Comparison of ENCODE assay signal across 20 mouse cellular contexts in genomic region chr6:126365495-126365894, GRCm38 (mm10).
DNase-seq lines count a peak whose midpoint lies in the region; ATAC-seq lines count a peak whose summit lies in the region.
"Had no signal": no experiment of that assay in that cellular context is flagged by ENCODE, and none has a peak within 500 bp of the region (broad histone marks: within the 10 kb centered on the region; RNA-seq: fewer than 3 reads in every experiment).

No protein-coding gene starts in this region.

- no peak overlapping the region for H3K4me2 ChIP-seq in liver, embryonic 11.5 days
- H3K4me2 ChIP-seq: embryonic facial prominence, embryonic 12.5 days; forebrain, embryonic 12.5 days; heart, embryonic 15.5 days; hindbrain, embryonic 13.5 days had no signal

- peak; percentile 77 for DNase-seq in brain, adult 2 months (ENCODE audit: low read depth, low spot score)
- DNase-seq in cerebellum, adult 11-12 months: peak; percentile 42
- peak; percentile 56 for DNase-seq in cerebellum, adult 9-11 months
- peak; percentile 28 to 42 for DNase-seq in cerebellum, postnatal 36 days
- no peak for DNase-seq in spleen, postnatal 36 days (ENCODE audit: low spot score in 2 of 2)
- no peak for DNase-seq in liver, embryonic 11.5 days (ENCODE audit: low spot score)
- DNase-seq in left cerebral cortex, adult 9 months (ENCODE audit: low spot score in 2 of 2): no peak
- DNase-seq: adrenal gland, postnatal 10 days; embryo, embryonic 11 days; gastrocnemius, postnatal 10 days; heart, adult 18-20 months; heart, postnatal 14 days; kidney, adult 11 months had no signal

- H3K27me3 ChIP-seq in liver, embryonic 11.5 days (replicated peaks; ENCODE audit: control insufficient read depth, insufficient read depth, low read length): no peaks in the 10 kb centered on the region
- H3K27me3 ChIP-seq: embryonic facial prominence, embryonic 12.5 days; forebrain, embryonic 12.5 days; heart, embryonic 15.5 days; hindbrain, embryonic 13.5 days had no signal

- H3K9me3 ChIP-seq in liver, embryonic 11.5 days (ENCODE audit: control insufficient read depth, low read length): no peaks in the 10 kb centered on the region
- H3K9me3 ChIP-seq: embryonic facial prominence, embryonic 12.5 days; forebrain, embryonic 12.5 days; heart, embryonic 10.5 days; heart, embryonic 15.5 days; hindbrain, embryonic 13.5 days had no signal

- H3K9ac ChIP-seq in liver, embryonic 11.5 days (ENCODE audit: low read depth, low read length): no peak overlapping the region
- H3K9ac ChIP-seq: embryonic facial prominence, embryonic 12.5 days; forebrain, embryonic 12.5 days; heart, embryonic 15.5 days; hindbrain, embryonic 13.5 days had no signal

- no peaks in the 10 kb centered on the region for H3K36me3 ChIP-seq in liver, embryonic 11.5 days (ENCODE audit: control insufficient read depth, insufficient read depth, low read length)
- H3K36me3 ChIP-seq: embryonic facial prominence, embryonic 12.5 days; forebrain, embryonic 12.5 days; heart, embryonic 10.5 days; heart, embryonic 15.5 days; hindbrain, embryonic 13.5 days had no signal

- ATAC-seq in liver, embryonic 11.5 days (replicated peaks; ENCODE audit: low FRiP score): no peak
- ATAC-seq: forebrain, embryonic 16.5 days; hindbrain, postnatal 0 days had no signal

- H3K4me3 ChIP-seq in liver, embryonic 11.5 days (ENCODE audit: low read depth, low read length): no peak overlapping the region
- H3K4me3 ChIP-seq: embryonic facial prominence, embryonic 12.5 days; forebrain, embryonic 12.5 days; heart, embryonic 10.5 days; heart, embryonic 15.5 days; hindbrain, embryonic 13.5 days had no signal

- 79% methylated on average over 8 of the region's 8 CpGs for WGBS in liver, embryonic 11.5 days

- no peak overlapping the region for H3K27ac ChIP-seq in liver, embryonic 11.5 days (ENCODE audit: low read depth, low read length)
- H3K27ac ChIP-seq: embryonic facial prominence, embryonic 12.5 days; forebrain, embryonic 12.5 days; heart, embryonic 10.5 days; heart, embryonic 15.5 days; hindbrain, embryonic 13.5 days; hindbrain, postnatal 0 days had no signal

- no peaks in the 10 kb centered on the region for H3K4me1 ChIP-seq in liver, embryonic 11.5 days (replicated peaks; ENCODE audit: control insufficient read depth, insufficient read depth, low read length)
- H3K4me1 ChIP-seq: embryonic facial prominence, embryonic 12.5 days; forebrain, embryonic 12.5 days; heart, embryonic 15.5 days; hindbrain, embryonic 13.5 days had no signal

Comparison
In these comparisons a context has a peak if more than half of its experiments do, and no peak if none do; other contexts are left out.
1. DNase-seq: peak in brain, adult 2 months (single experiment), cerebellum, adult 11-12 months (single experiment), cerebellum, adult 9-11 months (single experiment) and cerebellum, postnatal 36 days (2 of 2); none in spleen, postnatal 36 days (0 of 2), liver, embryonic 11.5 days (single experiment) and left cerebral cortex, adult 9 months (0 of 2).